Mouse (Mus musculus) midbrain, embryonic 14.5 days (tissue): ENCODE measurements at regions not wholly inside any gene's neighbourhood (a gene's known extent, or its start where the extent isn't known, plus 50 kb on each side); places are given as distances from the start of the nearest gene placed in this dataset.

Experiments
- ATAC-seq: fragments of 200-750 bp; cut with Nextera tagmentation; 2 replicates; pipeline ENCODE4 v1.8.0; 2017; ENCODE audit warnings: moderate number of reproducible peaks, moderate library complexity; ENCODE audit not compliant: low FRiP score, low TSS enrichment
- DNase-seq: peaks from one replicate; pipeline ENCODE4 v3.0.0-alpha.2; 2015
- H3K27ac ChIP-seq: fragments of 300-500 bp; sonication (generic); replicated peaks from 2 replicates; pipeline ENCODE4 v1.5.1; 2014; ENCODE audit warnings: mild to moderate bottlenecking, low read depth, low read length, moderate library complexity
- H3K27me3 ChIP-seq: fragments of 300-500 bp; sonication (generic); 2 replicates; pipeline ENCODE4 v1.6.1; 2014; ENCODE audit warnings: low read length, control low read depth, mixed read lengths; ENCODE audit not compliant: control insufficient read depth, insufficient read depth
- H3K36me3 ChIP-seq: fragments of 300-500 bp; sonication (generic); 2 replicates; pipeline ENCODE4 v1.6.1; 2014; ENCODE audit warnings: low read length, control low read depth; ENCODE audit not compliant: control insufficient read depth, insufficient read depth
- H3K4me1 ChIP-seq: fragments of 300-500 bp; sonication (generic); 2 replicates; pipeline ENCODE4 v1.6.1; 2014; ENCODE audit warnings: mild to moderate bottlenecking, antibody characterized with exemption, low read length, control low read depth; ENCODE audit not compliant: control insufficient read depth, insufficient read depth
- H3K4me2 ChIP-seq: fragments of 300-500 bp; sonication (generic); 2 replicates; pipeline ENCODE4 v1.6.1; 2014; ENCODE audit warnings: mild to moderate bottlenecking, low read length, moderate library complexity
- H3K4me3 ChIP-seq: fragments of 300-500 bp; sonication (generic); replicated peaks from 2 replicates; pipeline ENCODE4 v1.5.1; 2014; ENCODE audit warnings: low read depth, low read length
- H3K9ac ChIP-seq: fragments of 300-500 bp; sonication (generic); replicated peaks from 2 replicates; pipeline ENCODE4 v1.6.1; 2014; ENCODE audit warnings: mild to moderate bottlenecking, low read length, moderate library complexity
- H3K9me3 ChIP-seq: fragments of 300-500 bp; sonication (generic); 2 replicates; pipeline ENCODE4 v1.6.1; 2016; ENCODE audit warnings: low read length, control low read depth, mixed read lengths; ENCODE audit not compliant: control insufficient read depth
- WGBS: fragments of 180-500 bp; shearing (Covaris S2); extraction: QIAGEN DNeasy Blood & Tissue Kit; methylation state at CpG from one replicate; pipeline ENCODE4 v1.1.7; 2014; 5-methylcytosine and 5-hydroxymethylcytosine counted together

GRCm38 (mm10) chr1:90300229-90300628 is 96.4 kb downstream of the Ackr3 start:
- H3K4me1 ChIP-seq: peaks cover 12% of the 10 kb centered on the region; the same call in 1 of the 2 replicates
- ATAC-seq (no peak), DNase-seq (no peak)
- H3K27ac ChIP-seq: no peak overlapping the region
- WGBS: 86% methylated on average over 10 of the region's 10 CpGs
- H3K9me3 ChIP-seq: no peaks in the 10 kb centered on the region
- no peaks in the 10 kb centered on the region for H3K36me3 ChIP-seq
- H3K4me2 ChIP-seq: no peak overlapping the region
- H3K27me3 ChIP-seq: no peaks in the 10 kb centered on the region
- H3K4me3 ChIP-seq: no peak overlapping the region
- H3K9ac ChIP-seq: no peak overlapping the region

- DNase-seq (peak; percentile 66), ATAC-seq (no peak; the same call in 1 of the 2 replicates)
- Histone ChIP-seq H3K36me3 (no peaks in the 10 kb centered on the region), H3K27ac (peak overlapping the region; percentile 13; the same call in 1 of the 2 replicates), H3K9ac (no peak overlapping the region), H3K4me2 (no peak overlapping the region), H3K4me1 (peaks cover 12% of the 10 kb centered on the region; the same call in 1 of the 2 replicates), H3K9me3 (no peaks in the 10 kb centered on the region), H3K27me3 (no peaks in the 10 kb centered on the region), H3K4me3 (no peak overlapping the region)
- 49% methylated on average over 7 of the region's 7 CpGs for WGBS
Observed at GRCm38 (mm10) chr1:90304331-90304730, 100.6 kb downstream of the Ackr3 start.

- Histone ChIP-seq H3K27ac (no peak overlapping the region), H3K4me2 (no peak overlapping the region), H3K4me1 (peaks cover 3% of the 10 kb centered on the region; the same call in 1 of the 2 replicates), H3K4me3 (no peak overlapping the region), H3K9me3 (no peaks in the 10 kb centered on the region), H3K36me3 (no peaks in the 10 kb centered on the region), H3K9ac (no peak overlapping the region), H3K27me3 (no peaks in the 10 kb centered on the region)
- DNase-seq (no peak), ATAC-seq (no peak)
- WGBS: 87% methylated on average over 3 of the region's 3 CpGs
Observed at GRCm38 (mm10) chr1:90311016-90311415, 107.2 kb downstream of the Ackr3 start.

GRCm38 (mm10) chr1:90311649-90312442 is 108.1 kb downstream of the Ackr3 start:
- H3K4me3 ChIP-seq: no peak overlapping the region
- WGBS: 52% methylated on average over 8 of the region's 8 CpGs
- no peak for DNase-seq
- ATAC-seq: no peak
- 0 out of 2 replicates have a peak overlapping the region, but pooled peaks have one; percentile 34 for H3K27ac ChIP-seq
- no peak overlapping the region for H3K9ac ChIP-seq
- peaks cover 3% of the 10 kb centered on the region; the same call in 1 of the 2 replicates for H3K4me1 ChIP-seq
- H3K9me3 ChIP-seq: no peaks in the 10 kb centered on the region
- no peaks in the 10 kb centered on the region for H3K36me3 ChIP-seq
- no peak overlapping the region for H3K4me2 ChIP-seq
- H3K27me3 ChIP-seq: no peaks in the 10 kb centered on the region

- Histone ChIP-seq H3K27ac (no peak overlapping the region), H3K9ac (no peak overlapping the region), H3K4me3 (no peak overlapping the region), H3K4me1 (peaks cover 3% of the 10 kb centered on the region; the same call in 1 of the 2 replicates), H3K9me3 (no peaks in the 10 kb centered on the region), H3K4me2 (no peak overlapping the region), H3K36me3 (no peaks in the 10 kb centered on the region), H3K27me3 (no peaks in the 10 kb centered on the region)
- DNase-seq (peak; percentile 52), ATAC-seq (no peak)
- 72% methylated on average over 12 of the region's 12 CpGs for WGBS
Observed at GRCm38 (mm10) chr1:90313750-90314359, 110.1 kb downstream of the Ackr3 start.

- Histone ChIP-seq H3K4me2 (no peak overlapping the region), H3K27me3 (no peaks in the 10 kb centered on the region), H3K4me1 (no peaks in the 10 kb centered on the region), H3K4me3 (no peak overlapping the region), H3K9me3 (no peaks in the 10 kb centered on the region), H3K27ac (no peak overlapping the region), H3K36me3 (no peaks in the 10 kb centered on the region), H3K9ac (no peak overlapping the region)
- 76% methylated on average over 6 of the region's 6 CpGs for WGBS
- no peak for ATAC-seq
- no peak for DNase-seq
Observed at GRCm38 (mm10) chr1:90317902-90318301, 114.1 kb downstream of the Ackr3 start.

GRCm38 (mm10) chr1:90318502-90318901 is 114.7 kb downstream of the Ackr3 start:
- WGBS: 75% methylated on average over 9 of the region's 9 CpGs
- Histone ChIP-seq H3K27me3 (no peaks in the 10 kb centered on the region), H3K36me3 (no peaks in the 10 kb centered on the region), H3K4me1 (no peaks in the 10 kb centered on the region), H3K9me3 (no peaks in the 10 kb centered on the region), H3K27ac (no peak overlapping the region), H3K4me2 (no peak overlapping the region), H3K9ac (no peak overlapping the region), H3K4me3 (no peak overlapping the region)
- DNase-seq: no peak
- no peak for ATAC-seq

GRCm38 (mm10) chr1:90320518-90320917 is 116.7 kb downstream of the Ackr3 start:
- DNase-seq (no peak), ATAC-seq (no peak)
- 68% methylated on average over 9 of the region's 9 CpGs for WGBS
- H3K27ac ChIP-seq: no peak overlapping the region
- H3K9ac ChIP-seq: no peak overlapping the region
- no peak overlapping the region for H3K4me2 ChIP-seq
- H3K36me3 ChIP-seq: no peaks in the 10 kb centered on the region
- H3K4me1 ChIP-seq: no peaks in the 10 kb centered on the region
- no peaks in the 10 kb centered on the region for H3K9me3 ChIP-seq
- H3K27me3 ChIP-seq: no peaks in the 10 kb centered on the region
- H3K4me3 ChIP-seq: no peak overlapping the region

- Histone ChIP-seq H3K27ac (no peak overlapping the region), H3K9me3 (no peaks in the 10 kb centered on the region), H3K4me2 (no peak overlapping the region), H3K36me3 (no peaks in the 10 kb centered on the region), H3K4me3 (no peak overlapping the region), H3K9ac (no peak overlapping the region), H3K4me1 (no peaks in the 10 kb centered on the region), H3K27me3 (no peaks in the 10 kb centered on the region)
- ATAC-seq: no peak
- no peak for DNase-seq
- WGBS: 90% methylated on average over 8 of the region's 8 CpGs
Observed at GRCm38 (mm10) chr1:90321501-90321900, 117.7 kb downstream of the Ackr3 start.
